Mouse (Mus musculus) spleen, adult 2 months (tissue): ENCODE measurements around the gene Gm20388. TPM values are rescaled to one million over a fixed set of nuclear protein-coding genes. Genes with fewer than 3 reads are reported as not detected.

Experiments
- DNase-seq, 2 experiments: peaks; one replicate each; pipeline versions ENCODE4 v3.0.0 to v3.0.0-alpha.2; 2012 to 2021; ENCODE audit warnings: low spot score in 2 of 2, low read depth in 1 of 2
- H3K27ac ChIP-seq: fragments of 200-500 bp; 2 replicates; pipeline ENCODE4 v1.5.1; 2012; ENCODE audit warnings: low read length, inconsistent platforms; ENCODE audit not compliant: insufficient read depth
- H3K27me3 ChIP-seq: fragments of 200-500 bp; 2 replicates; pipeline ENCODE4 v1.6.1; 2012; ENCODE audit warnings: mild to moderate bottlenecking, moderate library complexity, low read length, inconsistent platforms; ENCODE audit not compliant: control insufficient read depth, insufficient read depth
- H3K36me3 ChIP-seq: fragments of 200-500 bp; 2 replicates; pipeline ENCODE4 v1.6.1; 2012; ENCODE audit warnings: mild to moderate bottlenecking, low read length, inconsistent platforms; ENCODE audit not compliant: control insufficient read depth, insufficient read depth
- H3K4me1 ChIP-seq: fragments of 200-500 bp; 2 replicates; pipeline ENCODE4 v1.6.1; 2011; ENCODE audit warnings: inconsistent platforms; ENCODE audit not compliant: control insufficient read depth, insufficient read depth, insufficient read length
- H3K4me3 ChIP-seq: fragments of 200-500 bp; 2 replicates; pipeline ENCODE4 v1.5.1; 2011; ENCODE audit warnings: mild to moderate bottlenecking, inconsistent platforms; ENCODE audit not compliant: insufficient read depth, insufficient read length; ENCODE audit errors: extremely low read depth
- CTCF ChIP-seq: fragments of 200-500 bp; IDR thresholded peaks from 2 replicates; pipeline ENCODE4 v1.5.1; 2011; ENCODE audit warnings: mild to moderate bottlenecking, inconsistent platforms; ENCODE audit not compliant: insufficient read depth, insufficient read length, insufficient replicate concordance; ENCODE audit errors: extremely low read depth
- POLR2A ChIP-seq: fragments of 200-500 bp; IDR thresholded peaks from 2 replicates; pipeline ENCODE4 v1.6.1; 2011; ENCODE audit warnings: low read depth, low read length, inconsistent platforms
- WGBS: fragments of 180-500 bp; shearing (Covaris S2); methylation state at CpG from one replicate; pipeline ENCODE4 v1.1.7; 2018; 5-methylcytosine and 5-hydroxymethylcytosine counted together
- polyA plus RNA-seq: library from polyadenylated mRNA; depleted of rRNA; stranded (reverse); fragments of >200 nt; gene quantifications from 2 replicates; pipeline ENCODE4 v1.2.3, GENCODE M21; 2012

Gene Gm20388
- polyA plus RNA-seq, 1 experiment: 26.1 TPM

DNA sequence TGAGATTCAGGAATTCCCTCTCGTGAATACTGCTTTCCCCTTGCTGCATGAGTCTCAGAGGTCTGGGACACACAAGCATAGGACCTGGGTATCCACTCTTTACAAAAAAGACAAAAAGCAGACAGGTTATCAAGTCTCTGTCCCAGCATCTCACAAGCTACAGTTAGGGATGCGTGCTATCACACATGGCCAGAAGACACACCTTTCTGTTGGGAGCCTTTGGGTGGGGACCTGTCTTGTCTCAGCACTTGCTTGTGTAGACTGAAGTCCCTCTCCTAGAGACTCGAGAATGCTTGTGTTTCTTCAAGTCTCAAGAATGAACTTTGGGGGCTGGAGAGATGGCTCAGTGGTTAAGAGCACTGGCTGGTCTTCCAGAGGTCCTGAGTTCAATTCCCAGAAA lies 2002.2 kb downstream of the Gm20388 start:
- Histone ChIP-seq H3K27ac (no peak overlapping the region), H3K4me1 (peaks cover 4% of the 10 kb centered on the region; the same call in 1 of the 2 replicates), H3K36me3 (no peaks in the 10 kb centered on the region), H3K27me3 (no peaks in the 10 kb centered on the region), H3K4me3 (no peak overlapping the region)
- DNase-seq: no peak
- WGBS: 76% methylated on average over 3 of the region's 3 CpGs
- TF ChIP-seq CTCF: no peak
- no peak for TF ChIP-seq POLR2A

DNA sequence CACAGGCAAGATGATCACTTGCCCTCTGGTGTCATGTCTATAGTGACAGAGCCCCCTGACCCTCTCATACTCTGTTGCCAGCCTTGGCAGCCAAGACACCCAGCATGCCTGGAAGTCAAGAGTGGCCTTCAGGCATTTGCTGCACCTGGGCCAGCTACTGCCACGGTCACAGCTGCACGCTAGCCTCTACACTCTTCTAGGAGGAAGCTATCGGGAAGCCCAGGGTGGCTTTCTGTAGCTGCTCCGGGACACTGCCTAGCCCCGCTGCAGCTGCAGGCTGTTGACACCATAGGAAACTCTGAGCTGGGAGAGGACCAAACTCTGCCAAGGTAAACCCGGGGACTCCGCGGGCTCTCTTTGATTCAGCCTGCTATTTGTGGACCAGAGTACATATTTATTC lies 2002.7 kb downstream of the Gm20388 start:
- Histone ChIP-seq H3K36me3 (no peaks in the 10 kb centered on the region), H3K4me3 (no peak overlapping the region), H3K27me3 (no peaks in the 10 kb centered on the region), H3K27ac (no peak overlapping the region), H3K4me1 (no peaks in the 10 kb centered on the region)
- 69% methylated on average over 8 of the region's 8 CpGs for WGBS
- DNase-seq: no peak
- TF ChIP-seq POLR2A (no peak), CTCF (no peak)

DNA sequence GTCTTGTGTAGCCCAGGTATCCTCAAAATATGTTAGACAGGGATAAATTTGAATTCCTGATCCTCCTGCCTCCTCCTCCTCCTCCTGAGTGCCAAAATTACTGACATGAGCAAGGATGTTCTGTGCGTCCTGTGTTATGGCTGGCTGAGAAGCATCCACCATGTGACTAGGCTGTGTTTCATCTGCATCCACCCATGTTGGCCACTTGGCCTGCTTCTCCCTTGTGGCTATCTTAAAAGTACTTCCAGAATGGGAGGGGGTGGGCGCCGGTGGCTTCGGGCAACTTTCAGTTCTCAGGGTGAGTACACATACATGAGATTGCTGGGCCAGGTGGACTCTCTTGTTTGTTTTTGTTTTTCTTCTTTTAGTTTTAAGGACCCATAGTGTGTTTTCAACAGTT lies 2008.5 kb downstream of the Gm20388 start:
- no peaks in the 10 kb centered on the region for H3K4me1 ChIP-seq
- no peak overlapping the region for H3K27ac ChIP-seq
- H3K27me3 ChIP-seq: no peaks in the 10 kb centered on the region
- DNase-seq: no peak
- no peaks in the 10 kb centered on the region for H3K36me3 ChIP-seq
- no peak overlapping the region for H3K4me3 ChIP-seq
- WGBS: 84% methylated on average over 4 of the region's 4 CpGs
- TF ChIP-seq CTCF (no peak), POLR2A (no peak)

DNA sequence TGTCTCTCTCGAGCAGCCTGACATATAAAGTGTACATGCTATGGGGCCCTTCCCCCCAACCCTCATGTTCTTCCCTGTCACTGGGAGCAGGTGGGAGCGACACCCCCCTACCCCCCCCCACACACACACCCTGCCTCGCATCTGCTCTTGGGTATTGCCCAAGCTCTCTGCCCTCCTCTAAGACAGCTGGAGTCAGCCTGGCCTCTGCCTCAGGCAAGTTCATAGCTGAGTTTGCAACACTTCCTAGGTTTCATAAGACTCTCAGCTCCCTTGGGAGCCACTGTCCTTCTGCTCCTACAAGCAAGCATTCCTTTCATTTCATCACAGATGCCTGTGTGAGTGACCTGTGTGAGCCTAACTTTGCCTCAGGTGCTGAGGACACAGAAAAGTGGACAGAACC lies 2009.1 kb downstream of the Gm20388 start:
- DNase-seq: no peak
- no peaks in the 10 kb centered on the region for H3K36me3 ChIP-seq
- TF ChIP-seq CTCF (no peak), POLR2A (no peak)
- 69% methylated on average over 3 of the region's 3 CpGs for WGBS
- H3K27me3 ChIP-seq: no peaks in the 10 kb centered on the region
- no peak overlapping the region for H3K27ac ChIP-seq
- H3K4me3 ChIP-seq: no peak overlapping the region
- no peaks in the 10 kb centered on the region for H3K4me1 ChIP-seq

DNA sequence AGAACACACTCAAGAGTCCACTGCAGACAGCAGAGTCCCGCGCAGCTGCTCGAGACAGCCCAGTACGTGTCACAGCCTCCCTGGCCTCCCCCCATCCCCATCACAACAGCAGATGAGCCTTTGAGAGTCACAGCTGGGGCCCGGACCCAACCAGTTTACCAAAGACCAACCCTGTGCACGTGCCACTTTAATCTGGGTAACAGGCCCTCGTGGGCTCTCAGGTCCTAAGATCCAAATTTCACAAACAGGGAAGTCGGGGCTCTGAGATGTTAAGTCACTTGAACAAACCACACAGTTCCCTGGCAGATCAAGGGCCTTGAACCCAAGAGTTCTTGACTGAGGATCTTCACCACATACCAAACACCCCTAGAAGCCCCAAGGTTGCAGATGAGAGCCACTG lies 2010.9 kb downstream of the Gm20388 start:
- H3K27me3 ChIP-seq: no peaks in the 10 kb centered on the region
- TF ChIP-seq CTCF (no peak), POLR2A (no peak)
- DNase-seq: no peak
- H3K36me3 ChIP-seq: no peaks in the 10 kb centered on the region
- no peak overlapping the region for H3K27ac ChIP-seq
- 77% methylated on average over 8 of the region's 8 CpGs for WGBS
- no peak overlapping the region for H3K4me3 ChIP-seq
- no peaks in the 10 kb centered on the region for H3K4me1 ChIP-seq

DNA sequence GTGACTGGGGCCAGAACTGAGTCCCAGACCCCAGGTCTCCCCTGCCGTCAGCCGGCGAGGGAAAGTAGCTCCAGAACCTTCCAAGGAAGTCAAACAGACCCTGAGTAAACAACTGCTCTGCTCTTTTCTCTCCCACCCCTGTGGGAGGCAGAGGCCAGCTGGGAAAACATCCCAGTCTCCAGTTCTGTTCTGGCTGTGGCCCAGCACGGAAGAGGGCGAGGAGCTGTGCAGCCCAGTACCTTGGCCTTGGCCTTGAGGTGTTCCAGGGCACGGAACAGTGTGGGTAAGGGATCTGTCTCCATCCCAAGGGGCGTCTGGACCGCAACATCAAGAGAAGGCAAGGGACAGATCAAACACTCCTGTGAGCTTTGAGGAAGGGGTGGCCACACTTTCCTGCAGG lies 2011.5 kb downstream of the Gm20388 start:
- WGBS: 87% methylated on average over 8 of the region's 8 CpGs
- Histone ChIP-seq H3K36me3 (no peaks in the 10 kb centered on the region), H3K27ac (no peak overlapping the region), H3K4me1 (no peaks in the 10 kb centered on the region), H3K27me3 (no peaks in the 10 kb centered on the region), H3K4me3 (no peak overlapping the region)
- DNase-seq: no peak
- no peak for TF ChIP-seq POLR2A
- no peak for TF ChIP-seq CTCF

DNA sequence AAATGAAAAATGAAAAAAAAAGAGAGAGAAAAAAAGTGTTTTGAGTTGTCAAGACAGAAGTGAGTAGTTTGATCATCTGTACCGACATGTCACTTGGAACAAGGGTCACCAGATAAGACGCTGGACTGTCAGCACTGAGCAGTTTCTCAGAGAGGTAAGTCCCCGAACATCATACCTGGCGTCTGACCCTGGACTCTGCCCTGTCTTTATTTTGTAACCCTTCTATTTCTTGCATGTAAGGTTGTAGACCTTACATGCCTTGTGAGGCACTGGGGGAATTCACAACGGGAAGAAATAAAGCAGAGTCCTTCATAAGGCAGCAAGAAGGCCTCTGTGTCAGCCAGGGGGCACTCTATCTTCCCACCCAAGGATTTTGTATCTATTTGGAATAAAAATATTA lies 2014.0 kb downstream of the Gm20388 start:
- TF ChIP-seq POLR2A: no peak
- no peak for TF ChIP-seq CTCF
- no peaks in the 10 kb centered on the region for H3K27me3 ChIP-seq
- no peaks in the 10 kb centered on the region for H3K4me1 ChIP-seq
- DNase-seq: no peak
- no peak overlapping the region for H3K4me3 ChIP-seq
- H3K36me3 ChIP-seq: no peaks in the 10 kb centered on the region
- no peak overlapping the region for H3K27ac ChIP-seq
- WGBS: 86% methylated on average over 5 of the region's 5 CpGs
